8 mouse cellular contexts compared by ENCODE assay signal in genomic region chr5:136566001-136566811, GRCm38 (mm10). TPM values are rescaled to one million over a fixed set of nuclear protein-coding genes. Genes with fewer than 3 reads are reported as not detected.
DNase-seq lines count a peak whose midpoint lies in the region; ATAC-seq lines count a peak whose summit lies in the region.

No protein-coding gene starts in this region.

- peak; percentile 53 for ATAC-seq in hindbrain, embryonic 11.5 days (ENCODE audit: low FRiP score)

- H3K4me3 ChIP-seq in hindbrain, embryonic 11.5 days (ENCODE audit: low read depth, low read length): peak overlapping the region; percentile 80

- H3K27ac ChIP-seq in hindbrain, embryonic 11.5 days (ENCODE audit: low read depth, low read length): peak overlapping the region; percentile 96

- H3K36me3 ChIP-seq in hindbrain, embryonic 11.5 days (ENCODE audit: control insufficient read depth, insufficient read depth, low read length): no peaks in the 10 kb centered on the region

- under 1% methylated on average over 69 of the region's 79 CpGs for WGBS in hindbrain, embryonic 11.5 days

- no peaks in the 10 kb centered on the region for H3K9me3 ChIP-seq in hindbrain, embryonic 11.5 days (ENCODE audit: control insufficient read depth, low read length)

- H3K4me1 ChIP-seq in hindbrain, embryonic 11.5 days (replicated peaks; ENCODE audit: control insufficient read depth, insufficient read depth, low read length): 0 out of 2 replicates have a peak, but pooled peaks cover 6% of the 10 kb centered on the region

- peaks cover 10% of the 10 kb centered on the region for H3K27me3 ChIP-seq in hindbrain, embryonic 11.5 days (ENCODE audit: control insufficient read depth, insufficient read depth, low read length)

- H3K9ac ChIP-seq in hindbrain, embryonic 11.5 days (ENCODE audit: low read depth, low read length): peak overlapping the region; percentile 97

- peak overlapping the region; percentile 88 for H3K4me2 ChIP-seq in hindbrain, embryonic 11.5 days (replicated peaks; ENCODE audit: low read depth, low read length)

- peak; percentile 72 for DNase-seq in MN1 (ENCODE audit: low spot score)
- peak; percentile 62 for DNase-seq in cerebellum, adult 9-10 months
- peak; percentile 16 to 46 for DNase-seq in frontal cortex, postnatal 14 days (ENCODE audit: low spot score in 2 of 2)
- DNase-seq in hindbrain, embryonic 11.5 days (ENCODE audit: low spot score): peak; percentile 76
- DNase-seq in layer of hippocampus, postnatal 14 days (ENCODE audit: low spot score in 2 of 2): peak; percentile 34 to 38
- peak; percentile 63 for DNase-seq in lung, postnatal 14 days
- DNase-seq in ovary, postnatal 36 days (ENCODE audit: low spot score): peak; percentile 74
- DNase-seq in thymus, postnatal 10 days (ENCODE audit: low spot score in 2 of 2): peak; percentile 61 to 66

RNA-seq across cellular contexts. Expression of gene Cux1, which starts 1.1 kb away (rescaled TPM):
- 103 and 107 TPM in 2 replicates for polyA plus RNA-seq in hindbrain, embryonic 11.5 days (2014; fragmentation: Nextera tagmentation; extraction: Ambion mirVana)
- 10 to 100 TPM; 49.8 to 52.4 TPM for total RNA-seq in layer of hippocampus, postnatal 14 days (2021)

Comparison
In these comparisons a context has a peak if more than half of its experiments do, and no peak if none do; other contexts are left out.
1. Peak in every context shown above with its lines: DNase-seq, ATAC-seq, H3K4me3 ChIP-seq and H3K27ac ChIP-seq.